Mouse (Mus musculus): Measurements from ENCODE around the gene Cga. TPM values are rescaled to one million over a fixed set of nuclear protein-coding genes. Genes with fewer than 3 reads are reported as not detected.

Gene Cga
- not detected in 2 replicates for polyA plus RNA-seq (2016; fragmentation: Nextera tagmentation; extraction: Ambion mirVana)

DNA sequence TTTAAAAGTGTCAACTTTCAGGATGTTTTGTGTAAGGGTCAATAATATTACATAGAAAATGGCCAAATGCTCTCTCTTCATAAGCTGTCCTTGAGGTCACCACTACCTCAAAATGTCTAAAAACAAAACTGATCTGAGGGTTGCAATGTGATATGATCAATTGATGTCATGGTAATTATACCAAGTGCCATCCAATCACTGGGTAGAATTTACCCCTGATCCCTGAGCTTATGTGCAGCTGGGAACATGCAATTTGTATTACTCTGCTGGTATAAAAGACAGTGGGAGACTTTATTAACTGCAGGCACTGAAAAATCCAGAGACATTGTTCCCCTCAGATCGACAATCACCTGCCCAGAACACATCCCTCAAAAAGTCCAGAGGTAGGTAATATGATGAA is at the start of gene Cga:
TSS of gene Cga (plus strand) at position 301 of the 400 bp plus-strand sequence.
- 66% methylated on average over 1 of the region's 1 CpGs for WGBS
- no peak for DNase-seq (ENCODE audit: low spot score)

DNA sequence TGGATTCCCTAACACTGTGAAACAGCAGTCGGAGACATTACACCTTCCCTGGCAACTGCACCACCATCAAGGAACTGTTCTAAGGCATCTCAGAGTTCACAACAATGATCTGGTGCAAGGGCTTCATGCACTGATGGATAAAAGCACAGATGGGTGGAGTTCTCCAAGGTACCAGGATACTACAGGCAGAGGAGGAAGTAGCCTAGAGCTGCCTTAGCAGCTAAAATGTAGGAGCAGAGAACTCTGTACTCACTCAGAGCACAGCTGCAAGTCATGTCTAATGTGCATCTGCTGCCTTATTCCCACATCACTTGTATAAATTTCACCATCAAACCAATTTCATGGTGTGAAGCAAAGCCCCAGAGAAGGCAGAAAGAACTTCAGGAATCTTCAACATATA is 49.7 kb upstream of the Cga start:
- Histone ChIP-seq H3K4me1 (peaks cover 15% of the 10 kb centered on the region), H3K9me3 (no peaks in the 10 kb centered on the region), H3K27ac (no peak overlapping the region), H3K36me3 (peaks cover 13% of the 10 kb centered on the region; the same call in 1 of the 2 replicates), H3K27me3 (ENCODE audit: insufficient read depth, poor library complexity, severe bottlenecking) (no peaks in the 10 kb centered on the region), H3K4me3 (no peak overlapping the region)
- no peak for DNase-seq (ENCODE audit: low spot score)
- 90% methylated on average over 1 of the region's 1 CpGs for WGBS

More for the DNA sequence above, at the start of gene Cga:
- no peaks in the 10 kb centered on the region for H3K36me3 ChIP-seq
- no peak within 1 kb of the TSS for H3K27ac ChIP-seq
- H3K9me3 ChIP-seq = no peaks in the 10 kb centered on the region
- H3K4me3 ChIP-seq = no peak within 1 kb of the TSS
- H3K27me3 ChIP-seq (ENCODE audit: insufficient read depth, poor library complexity, severe bottlenecking) = peaks cover 12% of the 10 kb centered on the region; the same call in 1 of the 2 replicates
- H3K4me1 ChIP-seq = peaks cover 11% of the 10 kb centered on the region; the same call in 1 of the 2 replicates

DNA sequence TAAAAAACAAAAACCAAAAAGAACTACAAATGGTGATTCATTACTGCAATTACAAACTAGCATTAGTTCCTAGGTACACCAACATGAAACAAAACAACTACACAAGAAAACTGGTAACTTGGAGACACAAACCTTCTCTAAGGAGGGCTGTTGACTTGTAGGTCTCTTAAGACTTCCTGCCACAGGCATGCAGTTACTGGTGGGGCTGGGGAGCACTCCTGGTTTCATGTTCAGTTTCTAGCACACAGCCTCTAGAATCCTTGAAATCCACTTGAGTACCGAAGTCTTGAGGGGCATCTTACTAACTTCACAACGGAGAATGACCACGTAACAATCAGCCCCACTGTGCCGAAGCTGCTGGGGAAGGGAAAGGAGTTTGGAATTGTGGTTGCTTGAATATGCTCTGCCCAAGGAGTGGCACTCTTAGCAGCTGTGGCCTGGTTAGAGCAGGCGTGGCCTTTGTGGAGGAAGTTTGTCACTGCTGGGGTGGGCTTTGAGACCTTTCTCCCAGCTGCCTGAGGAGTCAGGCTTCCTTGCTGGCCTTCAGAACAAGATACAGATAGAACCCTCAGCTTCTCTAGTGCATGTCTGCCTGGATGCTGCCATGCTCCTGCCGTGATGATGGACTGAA is 45.8 kb upstream of the Cga start:
- 85% methylated on average over 6 of the region's 6 CpGs for WGBS
- Histone ChIP-seq H3K36me3 (peaks cover 28% of the 10 kb centered on the region), H3K9me3 (no peaks in the 10 kb centered on the region), H3K4me3 (no peak overlapping the region), H3K4me1 (peaks cover 15% of the 10 kb centered on the region), H3K27me3 (ENCODE audit: insufficient read depth, poor library complexity, severe bottlenecking) (no peaks in the 10 kb centered on the region), H3K27ac (no peak overlapping the region)
- DNase-seq (ENCODE audit: low spot score) = no peak

DNA sequence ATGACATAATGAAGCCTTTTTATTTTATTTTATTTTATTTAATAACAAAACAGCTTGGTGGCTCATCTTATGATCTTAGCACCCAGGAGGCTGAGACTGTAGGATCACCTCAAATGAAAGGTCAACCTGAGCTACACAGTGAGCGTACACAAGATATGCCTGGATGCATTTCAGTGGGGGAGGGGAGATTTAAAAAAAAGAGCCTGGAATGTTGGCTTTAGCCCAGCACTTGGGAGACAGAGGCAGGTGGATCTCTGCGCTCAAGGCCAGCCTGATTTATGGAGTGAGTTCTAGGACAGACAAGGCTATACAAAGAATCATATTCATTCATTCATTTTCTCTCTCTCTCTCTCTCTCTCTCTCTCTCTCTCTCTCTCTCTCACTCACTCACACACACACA is 43.4 kb upstream of the Cga start:
- Histone ChIP-seq H3K27ac (no peak overlapping the region), H3K36me3 (peaks cover 43% of the 10 kb centered on the region), H3K9me3 (no peaks in the 10 kb centered on the region), H3K4me1 (no peaks in the 10 kb centered on the region), H3K27me3 (ENCODE audit: insufficient read depth, poor library complexity, severe bottlenecking) (no peaks in the 10 kb centered on the region), H3K4me3 (no peak overlapping the region)
- 91% methylated on average over 2 of the region's 2 CpGs for WGBS
- no peak for DNase-seq (ENCODE audit: low spot score)

DNA sequence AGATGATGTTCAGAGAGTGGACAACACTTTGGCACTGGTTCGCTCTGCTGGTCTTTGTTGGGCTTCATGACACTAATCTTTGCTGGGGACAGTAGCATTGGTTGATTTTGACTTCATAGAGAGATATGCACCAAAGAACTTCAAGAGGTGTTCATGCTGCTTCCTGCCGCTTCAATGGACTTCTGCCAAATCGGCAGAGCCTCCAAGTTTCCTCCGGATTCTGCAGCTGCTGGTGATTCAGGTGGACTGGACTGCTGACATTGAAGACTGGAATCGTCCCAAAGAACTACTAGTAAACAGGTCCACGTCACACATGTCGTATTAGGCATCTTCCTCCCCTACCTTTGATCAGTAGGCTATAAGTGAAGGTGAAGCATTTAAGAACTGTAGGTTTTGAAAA is 41.5 kb upstream of the Cga start:
- Histone ChIP-seq H3K4me1 (no peaks in the 10 kb centered on the region), H3K27me3 (ENCODE audit: insufficient read depth, poor library complexity, severe bottlenecking) (no peaks in the 10 kb centered on the region), H3K4me3 (no peak overlapping the region), H3K9me3 (no peaks in the 10 kb centered on the region), H3K27ac (no peak overlapping the region), H3K36me3 (peaks cover 43% of the 10 kb centered on the region)
- DNase-seq (ENCODE audit: low spot score) = no peak
- 94% methylated on average over 7 of the region's 7 CpGs for WGBS

DNA sequence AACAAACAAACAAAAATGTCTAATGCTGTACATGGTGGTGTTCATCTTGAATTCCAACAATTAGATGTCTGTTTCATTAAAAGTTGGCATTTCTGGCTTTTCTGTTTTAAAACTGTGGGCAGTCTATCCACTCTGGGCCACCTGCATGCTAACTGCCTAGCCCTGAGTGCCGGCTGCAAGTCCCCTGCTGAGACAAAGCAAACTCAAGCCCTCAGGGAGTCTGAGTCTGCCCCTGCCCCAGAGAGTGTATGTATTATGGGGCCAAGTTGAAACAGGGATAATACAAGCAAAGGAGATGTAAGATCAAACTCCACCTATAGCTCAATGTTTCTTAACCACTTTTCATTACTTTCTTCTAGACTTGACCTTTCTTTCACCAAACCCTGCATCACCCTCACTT is 37.6 kb upstream of the Cga start:
- no peaks in the 10 kb centered on the region for H3K9me3 ChIP-seq
- H3K27me3 ChIP-seq (ENCODE audit: insufficient read depth, poor library complexity, severe bottlenecking) = no peaks in the 10 kb centered on the region
- 0 out of 2 replicates have a peak, but pooled peaks cover 8% of the 10 kb centered on the region for H3K4me1 ChIP-seq
- H3K27ac ChIP-seq = no peak overlapping the region
- WGBS = 42% methylated on average over 1 of the region's 1 CpGs
- no peak for DNase-seq (ENCODE audit: low spot score)
- H3K36me3 ChIP-seq = peaks cover 28% of the 10 kb centered on the region
- no peak overlapping the region for H3K4me3 ChIP-seq

DNA sequence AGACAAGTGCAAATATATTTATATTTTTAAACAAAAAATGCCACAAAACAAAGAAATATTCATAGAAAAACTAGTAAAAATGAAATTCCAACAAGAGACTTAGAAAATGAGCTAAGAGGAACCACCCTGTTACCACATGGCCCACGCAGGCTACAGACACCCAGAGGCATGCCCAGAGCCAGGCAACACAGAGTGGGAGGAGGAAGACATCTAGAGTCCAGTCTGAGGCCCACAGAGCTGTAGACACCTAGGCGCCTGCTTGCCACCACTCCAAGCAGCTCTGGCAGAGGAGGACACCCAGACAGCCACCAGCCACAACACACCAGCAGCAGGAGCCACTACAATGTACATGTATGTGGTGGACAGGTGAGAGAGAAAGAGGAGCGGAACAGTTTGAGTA is 34.7 kb upstream of the Cga start:
- Histone ChIP-seq H3K4me1 (0 out of 2 replicates have a peak, but pooled peaks cover 8% of the 10 kb centered on the region), H3K9me3 (no peaks in the 10 kb centered on the region), H3K36me3 (peaks cover 11% of the 10 kb centered on the region; the same call in 1 of the 2 replicates), H3K4me3 (no peak overlapping the region), H3K27ac (no peak overlapping the region), H3K27me3 (ENCODE audit: insufficient read depth, poor library complexity, severe bottlenecking) (no peaks in the 10 kb centered on the region)
- 88% methylated on average over 3 of the region's 3 CpGs for WGBS
- no peak for DNase-seq (ENCODE audit: low spot score)

DNA sequence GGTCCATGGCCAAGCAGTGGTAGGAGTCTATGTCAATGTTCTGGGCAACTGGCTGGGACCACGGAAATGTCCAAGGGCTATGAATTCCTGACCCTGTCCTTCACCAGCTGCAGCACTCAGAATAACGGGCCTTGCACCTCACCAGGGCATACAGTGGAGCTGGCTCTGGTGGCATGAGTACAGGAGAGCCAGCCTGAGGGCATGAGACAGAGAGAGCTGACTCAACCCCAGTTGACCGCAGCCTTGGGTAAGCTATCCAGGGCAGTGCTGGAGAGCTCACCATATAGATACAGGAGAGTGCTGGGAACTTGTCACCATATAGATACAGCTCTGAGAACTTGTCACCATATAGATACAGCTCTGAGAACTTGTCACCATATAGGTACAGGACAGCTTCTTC is 34.2 kb upstream of the Cga start:
- H3K9me3 ChIP-seq = no peaks in the 10 kb centered on the region
- DNase-seq (ENCODE audit: low spot score) = no peak
- 0 out of 2 replicates have a peak, but pooled peaks cover 8% of the 10 kb centered on the region for H3K4me1 ChIP-seq
- peaks cover 7% of the 10 kb centered on the region; the same call in 1 of the 2 replicates for H3K36me3 ChIP-seq
- no peak overlapping the region for H3K4me3 ChIP-seq
- 93% methylated on average over 3 of the region's 3 CpGs for WGBS
- H3K27me3 ChIP-seq (ENCODE audit: insufficient read depth, poor library complexity, severe bottlenecking) = no peaks in the 10 kb centered on the region
- H3K27ac ChIP-seq = no peak overlapping the region

DNA sequence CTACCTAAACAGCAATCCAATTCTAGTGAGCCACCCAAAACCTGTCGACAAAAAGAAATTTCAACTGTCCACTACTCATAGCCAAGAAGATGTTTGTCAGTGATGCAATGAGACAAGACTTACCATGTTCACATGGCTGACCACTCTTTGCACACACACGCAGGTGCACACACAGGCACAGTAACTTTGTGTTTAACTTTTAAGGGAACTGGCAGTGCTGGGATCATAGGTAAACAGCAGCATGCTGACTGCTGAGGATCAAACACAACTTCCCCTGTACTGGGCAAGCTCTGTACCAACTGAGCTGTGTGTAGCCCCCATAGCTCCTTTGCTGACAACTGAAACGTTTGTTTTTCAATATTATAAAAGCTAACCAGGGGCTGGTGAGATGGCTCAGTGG is 32.1 kb upstream of the Cga start:
- 83% methylated on average over 3 of the region's 3 CpGs for WGBS
- no peak overlapping the region for H3K27ac ChIP-seq
- H3K36me3 ChIP-seq = 0 out of 2 replicates have a peak, but pooled peaks cover 3% of the 10 kb centered on the region
- DNase-seq (ENCODE audit: low spot score) = no peak
- no peaks in the 10 kb centered on the region for H3K9me3 ChIP-seq
- no peaks in the 10 kb centered on the region for H3K27me3 ChIP-seq (ENCODE audit: insufficient read depth, poor library complexity, severe bottlenecking)
- no peak overlapping the region for H3K4me3 ChIP-seq
- 0 out of 2 replicates have a peak, but pooled peaks cover 8% of the 10 kb centered on the region for H3K4me1 ChIP-seq

DNA sequence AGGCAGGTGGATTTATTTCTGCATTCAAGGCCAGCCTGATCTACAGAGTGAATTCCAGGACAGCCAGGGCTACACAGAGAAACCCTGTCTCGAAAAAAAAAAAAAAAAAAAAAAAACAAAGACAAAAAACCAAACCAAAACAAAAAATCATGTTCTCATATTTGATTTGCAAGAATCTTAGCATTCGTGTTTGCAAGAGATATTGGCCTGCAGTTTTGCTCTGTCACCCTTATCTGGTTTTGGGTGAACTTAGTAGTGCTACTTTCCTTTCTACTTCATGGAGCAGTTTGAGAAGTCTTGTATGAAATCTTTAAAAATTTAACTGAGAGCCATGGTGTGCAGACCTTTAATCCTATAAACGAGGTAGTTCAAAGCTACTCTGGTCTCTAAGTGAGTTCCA is 23.8 kb upstream of the Cga start:
- no peaks in the 10 kb centered on the region for H3K9me3 ChIP-seq
- DNase-seq (ENCODE audit: low spot score) = no peak
- 80% methylated on average over 3 of the region's 3 CpGs for WGBS
- H3K27me3 ChIP-seq (ENCODE audit: insufficient read depth, poor library complexity, severe bottlenecking) = no peaks in the 10 kb centered on the region
- peaks cover 12% of the 10 kb centered on the region for H3K4me1 ChIP-seq
- H3K27ac ChIP-seq = no peak overlapping the region
- no peaks in the 10 kb centered on the region for H3K36me3 ChIP-seq
- no peak overlapping the region for H3K4me3 ChIP-seq

DNA sequence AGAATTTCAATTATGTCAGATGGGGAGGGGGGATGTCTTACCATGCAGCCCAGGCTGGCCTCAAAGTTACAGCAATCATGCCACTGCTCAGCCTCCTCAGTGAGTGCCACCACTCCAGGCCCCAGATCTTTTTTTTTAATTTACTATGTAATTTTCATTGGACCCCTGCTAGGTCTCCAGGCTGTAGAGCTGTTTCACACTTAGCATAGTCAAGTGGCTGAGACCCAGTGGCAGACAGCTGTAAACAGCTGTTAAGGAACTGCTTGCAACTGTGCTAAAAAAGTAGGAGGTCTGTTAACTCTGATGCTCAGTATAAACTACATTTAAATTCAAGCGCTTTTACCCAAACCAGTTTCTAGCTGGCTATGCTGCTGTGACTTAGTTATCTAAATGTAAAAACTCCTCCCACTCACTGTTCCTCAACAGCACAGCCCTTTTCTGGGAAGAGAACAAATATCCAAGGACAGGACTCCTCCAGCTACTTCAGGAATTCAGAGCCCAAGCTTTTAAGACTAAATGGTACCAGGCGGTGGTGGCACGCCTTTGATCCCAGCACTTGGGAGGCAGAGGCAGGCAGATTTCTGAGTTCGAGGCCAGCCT is 20.6 kb upstream of the Cga start:
- Histone ChIP-seq H3K36me3 (peaks cover 16% of the 10 kb centered on the region), H3K9me3 (no peaks in the 10 kb centered on the region), H3K4me3 (no peak overlapping the region), H3K27me3 (ENCODE audit: insufficient read depth, poor library complexity, severe bottlenecking) (no peaks in the 10 kb centered on the region), H3K27ac (no peak overlapping the region), H3K4me1 (peaks cover 12% of the 10 kb centered on the region)
- DNase-seq (ENCODE audit: low spot score) = no peak
- 75% methylated on average over 4 of the region's 4 CpGs for WGBS

DNA sequence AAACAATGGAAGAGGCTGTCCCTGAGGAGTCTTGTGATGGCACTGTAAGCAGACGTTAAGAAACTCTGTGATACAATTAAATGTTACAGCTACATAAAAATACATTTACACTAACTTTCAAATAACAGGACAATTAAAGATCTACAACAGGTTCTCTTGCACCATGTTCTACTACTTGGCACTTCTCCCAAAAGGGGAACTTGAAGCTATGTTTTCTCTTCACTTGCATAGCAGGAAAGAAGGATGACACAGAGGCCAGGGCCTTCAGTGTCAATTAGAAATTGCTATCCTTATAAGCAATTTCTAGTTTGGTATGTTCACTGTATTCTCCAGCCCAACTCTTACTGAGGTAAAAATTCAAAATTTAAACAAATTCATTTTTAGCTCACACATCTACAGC is 19.3 kb upstream of the Cga start:
- 94% methylated on average over 1 of the region's 1 CpGs for WGBS
- H3K36me3 ChIP-seq = peaks cover 26% of the 10 kb centered on the region
- no peak for DNase-seq (ENCODE audit: low spot score)

DNA sequence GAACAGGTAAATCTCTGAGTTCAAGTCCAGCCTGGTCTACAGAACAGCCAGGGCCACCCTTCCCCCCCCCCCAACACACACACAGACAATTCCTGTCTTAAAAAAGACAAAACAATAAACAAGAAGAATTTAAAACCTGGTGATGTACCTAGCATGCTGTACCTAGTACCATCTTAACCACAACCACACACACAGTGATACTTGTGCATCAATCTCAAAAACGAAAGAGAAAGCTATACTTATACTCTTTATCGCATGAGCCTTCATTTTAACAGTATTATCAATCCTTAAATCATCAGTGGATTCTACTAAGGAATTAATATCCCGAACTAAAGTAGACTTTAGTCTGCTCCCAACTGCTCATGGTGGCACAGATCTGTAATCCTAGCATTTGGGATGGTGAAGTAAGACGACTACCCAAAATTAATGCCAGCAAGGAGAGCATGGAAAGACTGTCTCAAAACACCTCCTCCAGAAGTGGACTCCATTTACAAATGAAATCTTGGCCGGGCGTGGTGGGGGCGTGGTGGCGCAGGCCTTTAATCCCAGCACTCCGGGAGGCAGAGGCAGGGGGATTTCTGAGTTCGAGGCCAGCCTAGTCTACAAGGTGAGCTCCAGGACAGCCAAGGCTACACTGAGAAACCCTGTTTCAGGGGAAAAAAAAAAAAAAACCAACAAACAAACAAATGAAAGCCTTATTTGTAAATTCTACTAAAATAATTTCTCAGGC is 12.5 kb upstream of the Cga start:
- whole genome bisulfite sequencing = 88% methylated on average over 10 of the region's 10 CpGs
- Histone ChIP-seq H3K27ac (no peak overlapping the region), H3K4me1 (peaks cover 15% of the 10 kb centered on the region; the same call in 1 of the 2 replicates), H3K36me3 (peaks cover 26% of the 10 kb centered on the region), H3K4me3 (peak overlapping the region; percentile 96), H3K9me3 (no peaks in the 10 kb centered on the region), H3K27me3 (ENCODE audit: insufficient read depth, poor library complexity, severe bottlenecking) (no peaks in the 10 kb centered on the region)
- DNase-seq (ENCODE audit: low spot score) = no peak

More for the DNA sequence above, 19.3 kb upstream of the Cga start:
- H3K4me1 ChIP-seq = peaks cover 12% of the 10 kb centered on the region
- no peaks in the 10 kb centered on the region for H3K9me3 ChIP-seq
- no peak overlapping the region for H3K4me3 ChIP-seq
- H3K27me3 ChIP-seq (ENCODE audit: insufficient read depth, poor library complexity, severe bottlenecking) = no peaks in the 10 kb centered on the region
- H3K27ac ChIP-seq = no peak overlapping the region
